Mouse (Mus musculus) hindbrain, embryonic 11.5 days (tissue): ENCODE measurements around the gene Serpina1d. TPM values are rescaled to one million over a fixed set of nuclear protein-coding genes. Genes with fewer than 3 reads are reported as not detected.
"Not testable (repeated sequence)": the region's sequence is repeated elsewhere in the genome, so short reads cannot be mapped to it uniquely, and the experiment has no call there.

Experiments
- ATAC-seq: fragments of 200-750 bp; cut with Nextera tagmentation; 2 replicates; pipeline ENCODE4 v1.8.0; 2017; ENCODE audit warnings: mild to moderate bottlenecking, moderate TSS enrichment, moderate library complexity; ENCODE audit not compliant: low FRiP score
- DNase-seq: peaks from one replicate; pipeline ENCODE4 v3.0.0-alpha.2; 2015; ENCODE audit warnings: low spot score
- H3K27ac ChIP-seq: fragments of 300-500 bp; sonication (generic); 2 replicates; pipeline ENCODE4 v1.5.1; 2014; ENCODE audit warnings: mild to moderate bottlenecking, low read depth, low read length
- H3K27me3 ChIP-seq: fragments of 300-500 bp; sonication (generic); 2 replicates; pipeline ENCODE4 v1.6.1; 2014; ENCODE audit warnings: mild to moderate bottlenecking, low read length, moderate library complexity, mixed read lengths; ENCODE audit not compliant: control insufficient read depth, insufficient read depth
- H3K36me3 ChIP-seq: fragments of 300-500 bp; sonication (generic); 2 replicates; pipeline ENCODE4 v1.6.1; 2014; ENCODE audit warnings: mild to moderate bottlenecking, low read length, moderate library complexity, mixed read lengths; ENCODE audit not compliant: control insufficient read depth, insufficient read depth
- H3K4me1 ChIP-seq: fragments of 300-500 bp; sonication (generic); replicated peaks from 2 replicates; pipeline ENCODE4 v1.6.1; 2014; ENCODE audit warnings: low read length, mixed read lengths; ENCODE audit not compliant: control insufficient read depth, insufficient read depth
- H3K4me2 ChIP-seq: fragments of 300-500 bp; sonication (generic); replicated peaks from 2 replicates; pipeline ENCODE4 v1.6.1; 2014; ENCODE audit warnings: mild to moderate bottlenecking, low read depth, low read length
- H3K4me3 ChIP-seq: fragments of 300-500 bp; sonication (generic); 2 replicates; pipeline ENCODE4 v1.5.1; 2014; ENCODE audit warnings: low read depth, low read length
- H3K9ac ChIP-seq: fragments of 300-500 bp; sonication (generic); 2 replicates; pipeline ENCODE4 v1.6.1; 2014; ENCODE audit warnings: low read depth, low read length
- H3K9me3 ChIP-seq: fragments of 300-500 bp; sonication (generic); 2 replicates; pipeline ENCODE4 v1.6.1; 2016; ENCODE audit warnings: low read length; ENCODE audit not compliant: control insufficient read depth
- WGBS: fragments of 180-500 bp; shearing (Covaris S2); extraction: QIAGEN DNeasy Blood & Tissue Kit; methylation state at CpG from one replicate; pipeline ENCODE4 v1.1.7; 2014; 5-methylcytosine and 5-hydroxymethylcytosine counted together
- polyA plus RNA-seq: library from polyadenylated mRNA; unstranded; fragments of >200 nt; fragmentation: Nextera tagmentation; extraction: Ambion mirVana; gene quantifications from 2 replicates; pipeline ENCODE4 v1.2.1, GENCODE M21; 2014

Serpina1d gene
- not detected in 2 replicates for polyA plus RNA-seq

DNA sequence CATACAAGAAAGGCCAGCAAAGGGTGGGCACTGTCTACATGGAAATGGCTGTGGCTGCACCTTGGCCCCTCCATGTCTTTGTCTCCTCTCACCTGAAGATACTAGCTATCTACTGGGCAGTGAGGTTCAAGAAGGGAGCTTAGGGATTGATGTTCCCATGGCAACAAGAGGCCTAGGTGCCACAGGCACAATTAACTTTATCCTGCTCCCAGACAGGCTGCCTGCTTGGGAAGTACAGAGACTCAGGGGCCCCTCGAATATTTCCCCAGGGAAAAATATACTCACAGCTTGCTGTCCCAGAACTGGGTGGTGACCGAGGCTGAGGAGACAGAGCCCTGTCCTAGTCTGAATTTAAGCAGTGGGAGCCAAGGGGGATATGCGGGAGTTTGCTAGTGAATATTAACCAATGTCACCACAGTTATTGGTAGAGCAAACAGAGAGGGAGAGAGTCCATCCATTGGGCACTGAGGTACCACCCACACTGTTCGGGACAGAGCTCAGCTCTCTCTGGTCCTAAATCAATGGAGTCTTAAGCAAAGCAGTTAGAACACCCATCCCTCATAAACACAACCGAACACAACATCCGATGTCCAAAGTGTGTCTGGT lies at the start of gene Serpina1d:
Gene Serpina1d (minus strand): TSS at position 347 of the 606 bp plus-strand sequence.
- not testable (repeated sequence) for H3K4me1 ChIP-seq, H3K4me3 ChIP-seq, H3K9me3 ChIP-seq, ATAC-seq, H3K9ac ChIP-seq, H3K27me3 ChIP-seq, H3K36me3 ChIP-seq, H3K27ac ChIP-seq, H3K4me2 ChIP-seq, DNase-seq
- 88% methylated on average over 6 of the region's 6 CpGs for WGBS

DNA sequence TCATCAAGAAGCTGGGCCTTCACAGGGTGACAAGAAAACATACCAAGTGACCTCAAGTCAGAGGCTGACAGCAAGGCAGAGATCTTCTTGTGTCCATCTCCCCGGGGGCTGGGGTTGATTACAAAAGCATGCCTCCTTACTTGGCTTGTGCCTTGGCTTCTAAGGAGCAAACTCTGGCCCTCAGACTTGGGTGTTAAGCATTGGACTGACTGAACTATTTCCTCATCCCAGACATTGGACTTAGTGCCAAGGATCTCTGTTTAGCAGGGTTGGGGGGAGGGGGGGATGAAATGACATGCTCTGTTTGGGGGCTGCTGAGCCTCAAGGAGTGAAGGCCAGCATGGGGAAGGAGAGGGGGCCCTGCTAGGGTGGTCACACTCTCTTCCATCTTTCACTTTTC lies 2.8 kb downstream of the Serpina1d start:
- not testable (repeated sequence) for H3K27ac ChIP-seq, H3K36me3 ChIP-seq, DNase-seq, H3K9ac ChIP-seq, H3K9me3 ChIP-seq, H3K4me1 ChIP-seq, H3K4me2 ChIP-seq, ATAC-seq, H3K27me3 ChIP-seq, H3K4me3 ChIP-seq
- WGBS: 60% methylated on average over 1 of the region's 1 CpGs

DNA sequence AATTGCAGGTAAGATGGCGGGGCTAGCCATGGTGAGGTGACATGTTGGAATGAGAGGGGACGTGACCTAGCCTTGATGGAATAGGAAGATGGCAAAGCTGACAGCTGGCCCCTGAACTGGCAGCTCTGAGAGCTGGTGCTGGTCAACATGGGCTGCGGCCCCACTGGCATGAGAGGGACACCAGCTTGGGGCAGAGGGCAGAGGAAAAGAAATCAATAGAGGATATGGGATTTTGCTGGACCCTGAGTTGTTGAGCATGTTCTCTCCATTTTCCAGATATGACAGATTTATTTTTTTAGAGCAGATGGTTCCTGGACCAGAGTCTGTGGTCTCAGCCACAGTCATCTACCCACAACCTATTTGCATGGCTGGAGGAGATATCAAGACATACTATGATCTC lies 10.3 kb downstream of the Serpina1d start:
- H3K4me1 ChIP-seq, H3K9me3 ChIP-seq, H3K4me2 ChIP-seq, H3K27ac ChIP-seq, DNase-seq, H3K36me3 ChIP-seq, H3K4me3 ChIP-seq, H3K27me3 ChIP-seq, ATAC-seq, H3K9ac ChIP-seq: not testable (repeated sequence)
- WGBS: 78% methylated on average over 3 of the region's 3 CpGs

DNA sequence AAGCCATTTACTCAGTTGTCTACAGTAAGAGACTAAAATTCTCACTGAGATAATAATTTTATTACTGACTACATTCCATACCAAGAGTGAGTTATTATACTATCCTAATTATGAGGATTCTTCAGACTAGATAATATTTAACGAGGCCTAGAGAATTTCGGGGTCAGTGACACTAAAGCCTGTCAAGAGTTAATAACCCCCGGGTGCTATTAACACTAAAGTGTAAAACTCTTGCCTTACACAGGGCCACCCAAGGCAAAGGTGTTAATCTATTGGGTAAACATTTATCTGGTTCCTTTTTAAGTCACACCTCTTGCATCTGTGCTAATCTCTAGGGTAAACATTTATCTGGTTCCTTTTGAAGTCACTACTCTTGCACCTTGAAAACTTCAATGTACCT lies 13.1 kb downstream of the Serpina1d start:
- not testable (repeated sequence) for DNase-seq, H3K27ac ChIP-seq, H3K27me3 ChIP-seq, H3K9ac ChIP-seq, ATAC-seq, H3K4me2 ChIP-seq, H3K9me3 ChIP-seq, H3K36me3 ChIP-seq, H3K4me3 ChIP-seq, H3K4me1 ChIP-seq
- WGBS: 87% methylated on average over 3 of the region's 3 CpGs

DNA sequence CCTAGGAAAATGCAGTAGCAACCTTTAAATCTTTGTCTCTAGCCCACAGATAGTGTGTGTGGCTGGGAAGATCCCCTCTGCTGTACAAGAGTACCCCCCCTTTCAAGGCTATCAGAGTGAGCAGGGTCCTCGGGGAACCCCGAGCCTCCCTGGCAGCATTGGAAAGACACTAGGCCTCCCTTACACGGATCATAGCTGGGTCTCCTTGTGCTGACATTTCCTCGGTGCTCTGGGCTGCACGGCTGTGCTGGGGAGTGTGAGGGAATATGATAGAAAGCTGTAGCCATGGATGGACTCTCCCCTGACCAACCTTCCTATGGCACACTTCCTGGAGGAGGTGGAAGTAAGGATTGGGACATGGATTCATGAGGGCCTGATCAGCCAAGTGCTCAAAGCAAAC lies 27.4 kb downstream of the Serpina1d start:
- H3K4me2 ChIP-seq, H3K36me3 ChIP-seq, H3K27ac ChIP-seq, H3K9me3 ChIP-seq, DNase-seq, H3K27me3 ChIP-seq, H3K9ac ChIP-seq, H3K4me1 ChIP-seq, ATAC-seq, H3K4me3 ChIP-seq: not testable (repeated sequence)
- 88% methylated on average over 5 of the region's 5 CpGs for WGBS

DNA sequence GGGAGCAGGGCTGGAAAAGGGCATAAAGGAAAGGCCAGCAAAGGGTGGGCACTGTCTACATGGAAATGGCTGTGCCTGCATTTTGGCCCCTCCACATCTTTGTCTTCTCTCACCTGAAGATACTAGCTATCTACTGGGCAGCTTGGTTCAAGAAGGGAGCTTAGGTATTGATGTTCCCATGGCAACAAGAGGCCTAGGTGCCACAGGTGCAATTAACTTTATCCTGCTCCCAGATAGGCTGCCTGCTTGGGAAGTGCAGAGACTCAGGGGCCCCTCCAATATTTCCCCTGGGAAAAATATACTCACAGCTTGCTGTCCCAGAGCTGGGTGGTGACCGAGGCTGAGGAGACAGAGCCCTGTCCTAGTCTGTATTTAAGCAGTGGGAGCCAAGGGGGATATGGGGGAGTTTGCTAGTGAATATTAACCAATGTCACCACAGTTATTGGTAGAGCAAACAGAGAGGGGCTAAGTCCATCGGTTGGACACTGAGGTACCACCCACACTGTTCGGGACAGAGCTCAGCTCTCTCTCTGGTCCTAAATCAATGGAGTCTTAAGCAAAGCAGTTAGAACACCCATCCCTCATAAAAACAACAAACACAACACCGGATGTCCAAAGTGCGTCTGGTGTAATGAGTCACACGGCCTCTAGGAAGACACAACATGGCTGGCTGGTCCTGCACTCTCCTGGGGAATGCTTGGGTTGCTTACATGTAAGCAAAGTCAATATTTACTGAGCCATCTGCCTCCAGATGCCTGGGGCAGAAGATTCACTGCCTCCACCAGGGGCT lies 35.4 kb downstream of the Serpina1d start:
- not testable (repeated sequence) for H3K27ac ChIP-seq, H3K4me2 ChIP-seq, H3K4me3 ChIP-seq, H3K36me3 ChIP-seq, H3K9me3 ChIP-seq, DNase-seq, ATAC-seq, H3K4me1 ChIP-seq, H3K27me3 ChIP-seq, H3K9ac ChIP-seq
- 91% methylated on average over 5 of the region's 6 CpGs for WGBS

DNA sequence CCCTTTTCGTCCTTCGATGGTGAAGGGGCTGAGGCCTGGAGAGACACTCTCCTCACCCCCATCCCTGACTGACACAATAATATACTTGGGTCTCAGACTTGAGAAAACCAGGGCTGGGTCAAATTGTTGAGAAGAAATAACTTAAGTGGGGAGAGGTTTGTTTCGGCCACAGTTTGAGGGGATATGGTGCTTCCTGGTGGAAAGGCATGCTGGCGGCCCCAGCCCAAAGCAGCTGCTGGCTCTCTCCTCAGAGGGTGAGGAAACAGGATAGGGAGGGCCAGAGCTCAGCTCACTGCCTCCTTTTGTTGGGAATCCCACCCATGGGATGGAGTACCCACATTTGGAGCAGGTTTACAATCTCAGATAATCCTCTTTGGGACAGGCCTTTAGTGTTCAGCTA lies 37.8 kb downstream of the Serpina1d start:
- ATAC-seq, H3K9me3 ChIP-seq, H3K27ac ChIP-seq, H3K9ac ChIP-seq, H3K27me3 ChIP-seq, H3K4me1 ChIP-seq, H3K4me2 ChIP-seq, H3K36me3 ChIP-seq, DNase-seq, H3K4me3 ChIP-seq: not testable (repeated sequence)
- WGBS: 89% methylated on average over 4 of the region's 4 CpGs

DNA sequence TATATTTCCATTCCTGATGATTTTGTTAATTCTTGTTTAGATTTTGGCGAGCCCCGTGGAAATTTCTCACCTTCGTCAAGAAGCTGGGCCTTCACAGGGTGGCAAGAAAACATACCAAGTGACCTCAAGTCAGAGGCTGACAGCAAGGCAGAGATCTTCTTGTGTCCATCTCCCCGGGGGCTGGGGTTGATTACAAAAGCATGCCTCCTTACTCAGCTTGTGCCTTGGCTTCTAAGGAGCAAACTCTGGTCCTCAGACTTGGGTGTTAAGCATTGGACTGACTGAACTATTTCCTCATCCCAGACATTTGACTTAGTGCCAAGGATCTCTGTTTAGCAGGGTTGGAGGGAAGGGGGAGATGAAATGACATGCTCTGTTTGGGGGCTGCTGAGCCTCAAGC lies 38.3 kb downstream of the Serpina1d start:
- H3K4me1 ChIP-seq, H3K27me3 ChIP-seq, H3K9ac ChIP-seq, H3K36me3 ChIP-seq, ATAC-seq, H3K9me3 ChIP-seq, DNase-seq, H3K4me2 ChIP-seq, H3K27ac ChIP-seq, H3K4me3 ChIP-seq: not testable (repeated sequence)
- 80% methylated on average over 4 of the region's 4 CpGs for WGBS
